Mouse (Mus musculus) liver, embryonic 14.5 days (tissue): ENCODE measurements around the gene Enoph1. TPM values are rescaled to one million over a fixed set of nuclear protein-coding genes. Genes with fewer than 3 reads are reported as not detected.

ENCODE experiments used
- ATAC-seq: fragments of 200-750 bp; cut with Nextera tagmentation; 2 replicates; pipeline ENCODE4 v1.8.0; 2017; ENCODE audit warnings: moderate number of reproducible peaks, mild to moderate bottlenecking, moderate library complexity; ENCODE audit not compliant: insufficient read depth
- DNase-seq, 3 experiments: peaks; one replicate each; pipeline ENCODE4 v3.0.0-alpha.2; 2012 to 2013; ENCODE audit warnings: low read depth in 3 of 3, low spot score in 3 of 3
- H3K27ac ChIP-seq: fragments of 300-500 bp; sonication (generic); 2 replicates; pipeline ENCODE4 v1.5.1; 2014; ENCODE audit warnings: moderate library complexity, mild to moderate bottlenecking, control low read depth, inconsistent platforms
- H3K27me3 ChIP-seq: fragments of 300-500 bp; sonication (generic); 2 replicates; pipeline ENCODE4 v1.6.1; 2014; ENCODE audit warnings: mild to moderate bottlenecking, low read length, moderate library complexity; ENCODE audit not compliant: control insufficient read depth, insufficient read depth
- H3K36me3 ChIP-seq: fragments of 300-500 bp; sonication (generic); replicated peaks from 2 replicates; pipeline ENCODE4 v1.6.1; 2014; ENCODE audit warnings: low read depth; ENCODE audit not compliant: control insufficient read depth, insufficient read depth
- H3K4me1 ChIP-seq, 2 experiments: fragments of 200-500 bp in 1 of 2; fragments of 300-500 bp in 1 of 2; sonication (generic) in 1 of 2; replicated peaks; 2 replicates each; pipeline ENCODE4 v1.6.1; 2012 to 2014; ENCODE audit warnings: antibody characterized with exemption in 1 of 2, inconsistent platforms in 1 of 2, low read length in 1 of 2; ENCODE audit not compliant: control insufficient read depth in 2 of 2, insufficient read depth in 2 of 2
- H3K4me2 ChIP-seq: fragments of 300-500 bp; sonication (generic); 2 replicates; pipeline ENCODE4 v1.6.1; 2014; ENCODE audit warnings: low read depth, mild to moderate bottlenecking, control low read depth, moderate library complexity
- H3K4me3 ChIP-seq, 2 experiments: fragments of 200-500 bp in 1 of 2; fragments of 300-500 bp in 1 of 2; sonication (generic) in 1 of 2; 2 replicates each; pipeline ENCODE4 v1.5.1; 2012 to 2014; ENCODE audit warnings: low read depth in 2 of 2, low read length in 2 of 2, mild to moderate bottlenecking in 2 of 2, control low read depth in 1 of 2, inconsistent platforms in 1 of 2, moderate library complexity in 1 of 2; ENCODE audit not compliant: insufficient read depth in 1 of 2
- H3K9ac ChIP-seq: fragments of 300-500 bp; sonication (generic); replicated peaks from 2 replicates; pipeline ENCODE4 v1.6.1; 2014; ENCODE audit warnings: mild to moderate bottlenecking, control low read depth, moderate library complexity
- H3K9me3 ChIP-seq: fragments of 300-500 bp; sonication (generic); 2 replicates; pipeline ENCODE4 v1.6.1; 2016; ENCODE audit warnings: low read length, mixed read lengths; ENCODE audit not compliant: control insufficient read depth
- CTCF ChIP-seq: IDR thresholded peaks from 2 replicates; pipeline ENCODE4 v1.5.1; 2016; ENCODE audit warnings: antibody characterized with exemption, low read depth, control low read depth
- EP300 ChIP-seq: IDR thresholded peaks from 2 replicates; pipeline ENCODE4 v1.6.1; 2016; ENCODE audit warnings: antibody characterized with exemption, low read depth
- WGBS: fragments of 180-500 bp; shearing (Covaris S2); extraction: QIAGEN DNeasy Blood & Tissue Kit; methylation state at CpG from one replicate; pipeline ENCODE4 v1.1.7; 2014; ENCODE audit not compliant: insufficient replicate concordance; 5-methylcytosine and 5-hydroxymethylcytosine counted together
- polyA plus RNA-seq, 2 experiments: library from polyadenylated mRNA; depleted of rRNA in 1 of 2; stranded (reverse) in 1 of 2; unstranded in 1 of 2; fragments of >200 nt; fragmentation: Nextera tagmentation in 1 of 2; extraction: Ambion mirVana in 1 of 2; gene quantifications; 2 replicates each; pipeline versions ENCODE4 v1.2.1 to v1.2.3; 2012 to 2014

Enoph1 gene
- polyA plus RNA-seq, 2 experiments: 14.3 to 15.1 TPM

DNA sequence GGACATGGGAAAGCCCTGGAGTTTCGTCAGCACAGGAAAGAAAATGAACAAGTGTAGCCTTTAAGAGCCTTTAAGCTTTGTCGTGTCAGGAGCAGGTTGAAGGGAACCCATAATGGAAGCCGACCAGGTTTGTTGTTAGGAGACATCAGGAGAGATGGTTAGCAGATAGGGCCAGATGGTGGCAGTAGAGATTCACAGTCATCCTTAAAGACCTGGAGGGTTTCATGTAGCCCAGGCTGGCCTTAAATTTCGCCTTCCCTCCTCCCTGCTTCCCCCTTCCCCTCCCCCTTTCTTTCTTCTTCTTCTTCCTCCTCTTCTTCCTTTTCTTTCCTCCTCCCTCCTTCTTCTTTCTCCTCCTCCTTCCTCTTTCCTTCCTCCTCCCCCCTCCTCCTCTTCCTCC, 34.8 kb downstream of the Enoph1 start:
- DNase-seq (no peak), ATAC-seq (no peak)
- no peak overlapping the region for H3K4me2 ChIP-seq
- no peaks in the 10 kb centered on the region for H3K27me3 ChIP-seq
- H3K36me3 ChIP-seq: no peaks in the 10 kb centered on the region
- H3K4me3 ChIP-seq: no peak overlapping the region
- no peak overlapping the region for H3K27ac ChIP-seq
- H3K9me3 ChIP-seq: no peaks in the 10 kb centered on the region
- peaks cover 0 to 3% of the 10 kb centered on the region in 2 experiments; a peak in 1 of 4 replicates for H3K4me1 ChIP-seq
- H3K9ac ChIP-seq: no peak overlapping the region
- WGBS: 44% methylated on average over 4 of the region's 4 CpGs
- TF ChIP-seq EP300: no peak
- peak; percentile 25; the same call in 1 of the 2 replicates for TF ChIP-seq CTCF

DNA sequence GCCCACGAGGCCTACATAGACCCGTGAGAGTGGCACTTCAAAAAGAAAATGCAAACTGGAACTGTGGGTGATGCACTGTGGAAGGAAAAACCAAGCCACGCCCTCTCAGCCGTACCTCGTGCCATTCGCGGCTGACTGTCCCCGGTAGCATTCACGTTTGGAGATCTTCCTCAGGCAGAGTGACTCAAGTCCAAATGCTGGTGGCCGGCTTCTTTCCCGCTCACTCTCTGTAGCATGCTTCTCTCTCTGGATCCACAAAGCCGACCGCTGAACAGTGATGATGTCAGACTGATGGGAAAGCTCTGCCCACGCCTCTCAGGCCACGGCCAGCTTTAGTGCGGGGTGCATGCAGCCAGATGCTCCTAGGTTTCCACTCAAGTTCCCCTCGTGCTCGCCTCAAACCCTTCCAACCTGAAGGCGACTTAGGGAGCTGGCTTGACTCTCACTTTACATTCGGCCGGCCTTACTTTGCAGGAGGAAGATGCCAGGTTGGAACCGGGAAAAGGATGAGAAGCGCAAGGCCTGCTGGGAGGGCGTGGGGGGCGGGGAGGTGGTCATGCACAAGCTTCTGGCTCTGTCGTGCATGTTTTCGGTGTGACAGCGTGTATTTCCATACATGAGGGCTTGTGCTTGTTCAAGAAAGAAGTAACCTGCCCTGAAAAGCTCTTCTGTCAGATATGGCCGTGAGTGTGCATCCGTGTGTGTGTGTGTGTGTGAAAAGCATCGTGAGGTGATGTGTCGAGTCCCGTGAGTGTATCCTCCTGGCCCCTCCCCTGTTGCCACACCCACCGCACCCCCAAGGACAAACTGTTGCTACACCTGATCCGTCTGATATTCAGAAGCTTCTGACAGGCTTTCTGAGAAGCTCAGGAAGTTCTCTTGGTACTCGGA, 39.5 kb downstream of the Enoph1 start:
- TF ChIP-seq EP300 (no peak), CTCF (no peak)

GRCm38 (mm10) chr5:100079931-100080275, 40.1 kb downstream of the Enoph1 start:
- no peaks in the 10 kb centered on the region for H3K27me3 ChIP-seq
- 68% methylated on average over 8 of the region's 8 CpGs for WGBS
- no peak overlapping the region for H3K4me3 ChIP-seq
- H3K9ac ChIP-seq: no peak overlapping the region
- DNase-seq (no peak), ATAC-seq (no peak)
- no peaks in the 10 kb centered on the region for H3K9me3 ChIP-seq
- no peaks in the 10 kb centered on the region for H3K36me3 ChIP-seq
- TF ChIP-seq EP300: no peak
- no peak for TF ChIP-seq CTCF
- no peak overlapping the region for H3K27ac ChIP-seq
- H3K4me1 ChIP-seq: peaks cover 0 to 3% of the 10 kb centered on the region in 2 experiments; a peak in 1 of 4 replicates
- H3K4me2 ChIP-seq: no peak overlapping the region

More for the DNA sequence above, 39.5 kb downstream of the Enoph1 start:
- no peak overlapping the region for H3K9ac ChIP-seq
- no peaks in the 10 kb centered on the region for H3K27me3 ChIP-seq
- no peak for ATAC-seq
- peaks cover 0 to 3% of the 10 kb centered on the region in 2 experiments; a peak in 1 of 4 replicates for H3K4me1 ChIP-seq
- peak overlapping the region; percentile 2 to 39; a peak in 2 of 4 replicates for H3K4me3 ChIP-seq
- H3K4me2 ChIP-seq: peak overlapping the region; percentile 52
- H3K36me3 ChIP-seq: no peaks in the 10 kb centered on the region
- WGBS: 30% methylated on average over 36 of the region's 36 CpGs
- H3K9me3 ChIP-seq: no peaks in the 10 kb centered on the region
- H3K27ac ChIP-seq: no peak overlapping the region
- no peak for DNase-seq

DNA sequence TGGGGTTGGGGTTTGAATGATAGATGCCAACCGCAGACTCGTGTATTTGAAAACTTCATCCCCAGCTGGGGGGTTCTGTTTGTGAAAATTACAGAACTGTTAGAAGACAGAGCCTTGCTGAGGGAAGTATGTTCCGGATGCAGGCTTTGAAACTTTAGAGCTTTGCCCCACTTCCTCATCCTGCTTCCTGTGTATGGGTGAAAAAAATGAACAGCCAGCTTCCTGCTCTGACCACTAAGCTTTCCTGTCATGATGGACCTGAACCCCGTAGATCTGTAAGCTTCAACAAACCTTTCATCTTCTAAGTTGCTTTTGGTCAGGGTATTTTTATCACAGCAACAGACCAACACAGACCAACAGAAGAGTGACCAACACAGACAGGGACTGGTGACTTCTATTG, 42.2 kb downstream of the Enoph1 start:
- WGBS: 35% methylated on average over 4 of the region's 4 CpGs
- TF ChIP-seq CTCF: no peak
- no peak for TF ChIP-seq EP300
- H3K27ac ChIP-seq: no peak overlapping the region
- no peak overlapping the region for H3K4me2 ChIP-seq
- no peak for ATAC-seq
- H3K36me3 ChIP-seq: no peaks in the 10 kb centered on the region
- peaks cover 0 to 3% of the 10 kb centered on the region in 2 experiments; a peak in 1 of 4 replicates for H3K4me1 ChIP-seq
- DNase-seq: no peak
- no peak overlapping the region for H3K9ac ChIP-seq
- no peak overlapping the region for H3K4me3 ChIP-seq
- H3K27me3 ChIP-seq: no peaks in the 10 kb centered on the region
- H3K9me3 ChIP-seq: no peaks in the 10 kb centered on the region

DNA sequence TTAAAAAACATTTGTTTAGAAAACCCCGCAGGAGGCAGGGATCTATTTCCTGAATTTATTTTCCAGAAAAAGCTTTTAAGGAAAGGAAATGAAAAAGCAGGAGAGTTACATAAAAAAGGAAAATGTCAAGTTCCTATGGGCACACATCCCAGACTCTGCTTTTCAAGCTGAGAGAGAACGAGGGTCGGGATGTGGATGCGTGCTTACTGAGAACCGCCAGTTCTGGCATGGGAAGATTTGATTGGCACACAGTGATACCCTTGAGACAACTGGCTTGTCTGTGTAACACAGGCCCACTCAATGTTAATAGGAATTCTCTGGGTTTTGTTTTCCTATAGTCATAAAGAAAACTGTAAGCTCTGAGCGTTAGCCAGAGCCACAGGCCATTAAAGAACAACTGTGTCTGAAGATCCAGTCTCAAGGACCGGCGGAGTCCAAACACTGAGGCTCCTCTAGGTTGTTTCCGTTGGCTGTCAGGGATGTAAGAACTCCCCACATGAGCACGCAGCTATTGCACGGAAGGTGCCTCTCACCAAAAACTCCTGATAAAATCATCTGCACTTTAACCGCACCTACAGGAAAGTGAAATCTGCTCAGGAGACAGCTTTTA, 44.3 kb downstream of the Enoph1 start:
- Histone ChIP-seq H3K4me1 (peaks cover 0 to 2% of the 10 kb centered on the region in 2 experiments; a peak in 1 of 4 replicates), H3K27me3 (no peaks in the 10 kb centered on the region), H3K36me3 (no peaks in the 10 kb centered on the region), H3K9ac (no peak overlapping the region), H3K4me3 (no peak overlapping the region), H3K27ac (no peak overlapping the region), H3K4me2 (no peak overlapping the region), H3K9me3 (no peaks in the 10 kb centered on the region)
- DNase-seq (no peak), ATAC-seq (no peak)
- WGBS: 72% methylated on average over 12 of the region's 12 CpGs
- TF ChIP-seq EP300 (no peak), CTCF (no peak)
